Mouse (Mus musculus): ENCODE measurements at regions not wholly inside any gene's neighbourhood (a gene's known extent, or its start where the extent isn't known, plus 50 kb on each side); places are given as distances from the start of the nearest gene placed in this dataset.

- no peak for TF ChIP-seq POLR2A (IDR thresholded peaks at IDR 0.05; ENCODE audit: insufficient read length, low read depth)
- no peak for TF ChIP-seq MYOD1 (IDR thresholded peaks at IDR 0.05; ENCODE audit: control insufficient read depth in 1 of 3, insufficient read length in 2 of 3, low read depth in 2 of 3)
- TF ChIP-seq TCF12 (IDR thresholded peaks at IDR 0.05; ENCODE audit: insufficient read depth, poor library complexity, severe bottlenecking) = no peak
- no peak for TF ChIP-seq MYOG (IDR thresholded peaks at IDR 0.05; ENCODE audit: control insufficient read depth in 1 of 3, insufficient read depth in 1 of 3, insufficient read length in 2 of 3, low read depth in 2 of 3)
- no peak for TF ChIP-seq E2F4 (IDR thresholded peaks at IDR 0.05; ENCODE audit: insufficient read depth)
- no peak for TF ChIP-seq USF1 (IDR thresholded peaks at IDR 0.05; ENCODE audit: low read depth)
- no peak for TF ChIP-seq MAX (IDR thresholded peaks at IDR 0.05; ENCODE audit: low read depth)
- no peak for TF ChIP-seq POLR2AphosphoS2 (IDR thresholded peaks at IDR 0.05; ENCODE audit: insufficient read length, low read depth)
- no peak for TF ChIP-seq REST (IDR thresholded peaks at IDR 0.05; ENCODE audit: insufficient read depth, insufficient read length)
- no peak for TF ChIP-seq TCF3 (IDR thresholded peaks at IDR 0.05; ENCODE audit: insufficient read length, low read depth)
Observed at GRCm38 (mm10) chr3:70318377-70318776, 311.0 kb downstream of the Otol1 start.

Measured in myocyte (in vitro differentiated cells).